Mouse (Mus musculus) heart, adult 2 months (tissue): ENCODE data around the gene Itpkb.

Experiments used
- CTCF ChIP-seq: fragments of 200-600 bp; IDR thresholded peaks from 2 replicates; pipeline ENCODE4 v1.8.1; 2022; ENCODE audit warnings: antibody characterized with exemption, mild to moderate bottlenecking, moderate library complexity
- POLR2A ChIP-seq: fragments of 200-500 bp; IDR thresholded peaks from 2 replicates; pipeline ENCODE4 v1.6.1; 2011; ENCODE audit warnings: mild to moderate bottlenecking, low read depth, low read length, control low read depth; ENCODE audit not compliant: insufficient read depth

- no peak for TF ChIP-seq POLR2A
- no peak for TF ChIP-seq CTCF
Measured at GRCm38 (mm10) chr1:180462396-180462795, 132.1 kb downstream of the Itpkb start.
